Mouse (Mus musculus) heart, adult 8-10 months (tissue): ENCODE data around the gene Gm7534. TPM values are rescaled to one million over a fixed set of nuclear protein-coding genes. Genes with fewer than 3 reads are reported as not detected.

Experiments
- total RNA-seq, 4 experiments: library from RNA; stranded (reverse); gene quantifications; 2 replicates each; pipeline ENCODE4 v1.2.4; 2022

Gm7534 gene
- total RNA-seq, 4 experiments from 2014 or later, result not detected

Other genes starting within 250 kb of the Gm7534 start
- gene Hmgn2, start 234.4 kb downstream of the Gm7534 start, total RNA-seq, result 100 to 1,000 TPM; 101 to 125 (median 116) TPM
- gene Dhdds, start 202.1 kb downstream of the Gm7534 start, total RNA-seq, result 10 to 100 TPM; 33.6 to 44.8 (median 36.3) TPM
- gene Lin28a, start 184.2 kb downstream of the Gm7534 start, total RNA-seq, result not detected
- gene Zfp683, start 149.2 kb downstream of the Gm7534 start, total RNA-seq, result not detected
- under 1 TPM in 1 of 4 experiments, not detected in 3; 0.50 TPM for gene Crybg2, start 142.2 kb downstream of the Gm7534 start, total RNA-seq
- 1 to 10 TPM; 1.6 to 4.8 (median 2.7) TPM for gene Cd52, start 107.9 kb downstream of the Gm7534 start, total RNA-seq
- 1 to 10 TPM; 1.5 to 3.5 (median 2.5) TPM for gene Ubxn11, start 100.4 kb downstream of the Gm7534 start, total RNA-seq
- gene Sh3bgrl3, start 74.2 kb downstream of the Gm7534 start, total RNA-seq, result 10 to 100 TPM; 31.3 to 41.3 (median 35.0) TPM
- gene Cep85, start 15.9 kb downstream of the Gm7534 start, total RNA-seq, result 10 to 100 TPM; 58.4 to 62.7 (median 60.5) TPM
- gene Catsper4, start 24.4 kb upstream of the Gm7534 start, total RNA-seq, result under 1 TPM in 1 of 4 experiments, not detected in 3; 0.14 TPM
- 1 to 10 TPM; 7.5 to 9.2 (median 8.5) TPM for gene Cnksr1, start 35.4 kb upstream of the Gm7534 start, total RNA-seq
- not detected for gene E130218I03Rik, start 40.7 kb upstream of the Gm7534 start, total RNA-seq
- 1 to 10 TPM; 3.8 to 4.3 (median 4.0) TPM for gene Zfp593, start 42.6 kb upstream of the Gm7534 start, total RNA-seq
- gene Gm30191, start 43.9 kb upstream of the Gm7534 start, total RNA-seq, result not detected
- gene Grrp1, start 51.1 kb upstream of the Gm7534 start, total RNA-seq, result 1 to 10 TPM; 6.1 to 8.0 (median 7.3) TPM
- 1 to 10 TPM; 6.2 to 7.6 (median 6.7) TPM for gene Pdik1l, start 84.9 kb upstream of the Gm7534 start, total RNA-seq
- gene Trim63, start 112.1 kb upstream of the Gm7534 start, total RNA-seq, result 100 to 1,000 TPM; 164 to 261 (median 195) TPM
- under 1 TPM; 0.32 to 0.94 (median 0.55) TPM for gene Slc30a2, start 140.2 kb upstream of the Gm7534 start, total RNA-seq
- 10 to 100 TPM; 20.5 to 28.9 (median 23.9) TPM for gene Extl1, start 180.8 kb upstream of the Gm7534 start, total RNA-seq
- gene Pafah2, start 193.3 kb upstream of the Gm7534 start, total RNA-seq, result 10 to 100 TPM in 1 of 4 experiments, 1 to 10 TPM in 3; 6.8 to 10.7 (median 9.1) TPM